Mouse (Mus musculus) forebrain, embryonic 14.5 days (tissue): ENCODE results near the gene Aldh5a1. TPM values are rescaled to one million over a fixed set of nuclear protein-coding genes. Genes with fewer than 3 reads are reported as not detected.
A peak's percentile ranks its signal among the peaks of the same experiment; 100 is the strongest.

ENCODE experiments used
- ATAC-seq: fragments of 200-750 bp; cut with Nextera tagmentation; 2 replicates; pipeline ENCODE4 v1.8.0; 2017; ENCODE audit warnings: mild to moderate bottlenecking, moderate library complexity
- DNase-seq: peaks from one replicate; pipeline ENCODE4 v3.0.0-alpha.2; 2015; ENCODE audit warnings: low spot score
- H3K27ac ChIP-seq: fragments of 300-500 bp; sonication (generic); 2 replicates; pipeline ENCODE4 v1.5.1; 2014; ENCODE audit warnings: low read depth, mild to moderate bottlenecking, control low read depth, low read length, moderate library complexity
- H3K27me3 ChIP-seq: fragments of 300-500 bp; sonication (generic); replicated peaks from 2 replicates; pipeline ENCODE4 v1.6.1; 2014; ENCODE audit warnings: low read length, control low read depth, mixed read lengths; ENCODE audit not compliant: control insufficient read depth, insufficient read depth
- H3K36me3 ChIP-seq: fragments of 300-500 bp; sonication (generic); 2 replicates; pipeline ENCODE4 v1.6.1; 2014; ENCODE audit warnings: low read length, control low read depth; ENCODE audit not compliant: control insufficient read depth, insufficient read depth
- H3K4me1 ChIP-seq: fragments of 300-500 bp; sonication (generic); 2 replicates; pipeline ENCODE4 v1.6.1; 2014; ENCODE audit warnings: antibody characterized with exemption, low read length, control low read depth; ENCODE audit not compliant: control insufficient read depth, insufficient read depth
- H3K4me2 ChIP-seq: fragments of 300-500 bp; sonication (generic); 2 replicates; pipeline ENCODE4 v1.6.1; 2014; ENCODE audit warnings: mild to moderate bottlenecking, control low read depth, low read length
- H3K4me3 ChIP-seq: fragments of 300-500 bp; sonication (generic); 2 replicates; pipeline ENCODE4 v1.5.1; 2014; ENCODE audit warnings: low read depth, low read length, control low read depth
- H3K9ac ChIP-seq: fragments of 300-500 bp; sonication (generic); 2 replicates; pipeline ENCODE4 v1.6.1; 2014; ENCODE audit warnings: mild to moderate bottlenecking, low read length, control low read depth, moderate library complexity
- H3K9me3 ChIP-seq: fragments of 300-500 bp; sonication (generic); replicated peaks from 2 replicates; pipeline ENCODE4 v1.6.1; 2016; ENCODE audit warnings: low read length, control low read depth, mixed read lengths; ENCODE audit not compliant: control insufficient read depth
- WGBS: fragments of 180-500 bp; shearing (Covaris S2); extraction: QIAGEN DNeasy Blood & Tissue Kit; methylation state at CpG from one replicate; pipeline ENCODE4 v1.1.7; 2014; 5-methylcytosine and 5-hydroxymethylcytosine counted together
- polyA plus RNA-seq: library from polyadenylated mRNA; unstranded; fragments of >200 nt; fragmentation: Nextera tagmentation; extraction: Ambion mirVana; gene quantifications from 2 replicates; pipeline ENCODE4 v1.2.1, GENCODE M21; 2014

Aldh5a1 gene
- polyA plus RNA-seq, 1 experiment from 2014 or later = 7.5 TPM

- no peaks in the 10 kb centered on the region for H3K36me3 ChIP-seq
- H3K9ac ChIP-seq = no peak overlapping the region
- H3K4me3 ChIP-seq = no peak overlapping the region
- H3K9me3 ChIP-seq = no peaks in the 10 kb centered on the region
- H3K27ac ChIP-seq = no peak overlapping the region
- no peaks in the 10 kb centered on the region for H3K27me3 ChIP-seq
- H3K4me1 ChIP-seq = no peaks in the 10 kb centered on the region
- no peak for ATAC-seq
- no peak for DNase-seq
- 86% methylated on average over 8 of the region's 8 CpGs for WGBS
- no peak overlapping the region for H3K4me2 ChIP-seq
Observed at GRCm38 (mm10) chr13:24962119-24962518, 24.7 kb upstream of the Aldh5a1 start.

- ATAC-seq (no peak), DNase-seq (no peak)
- H3K27ac ChIP-seq = no peak overlapping the region
- H3K4me2 ChIP-seq = no peak overlapping the region
- WGBS = 79% methylated on average over 3 of the region's 3 CpGs
- H3K9me3 ChIP-seq = no peaks in the 10 kb centered on the region
- H3K27me3 ChIP-seq = no peaks in the 10 kb centered on the region
- no peak overlapping the region for H3K4me3 ChIP-seq
- H3K9ac ChIP-seq = no peak overlapping the region
- H3K4me1 ChIP-seq = no peaks in the 10 kb centered on the region
- no peaks in the 10 kb centered on the region for H3K36me3 ChIP-seq
Observed at GRCm38 (mm10) chr13:24960084-24960483, 22.6 kb upstream of the Aldh5a1 start.

GRCm38 (mm10) chr13:24958671-24959070 is 21.2 kb upstream of the Aldh5a1 start:
- H3K9me3 ChIP-seq = no peaks in the 10 kb centered on the region
- H3K4me2 ChIP-seq = no peak overlapping the region
- H3K27ac ChIP-seq = no peak overlapping the region
- DNase-seq (no peak), ATAC-seq (no peak)
- no peaks in the 10 kb centered on the region for H3K27me3 ChIP-seq
- no peak overlapping the region for H3K4me3 ChIP-seq
- 92% methylated on average over 11 of the region's 11 CpGs for WGBS
- H3K9ac ChIP-seq = no peak overlapping the region
- H3K36me3 ChIP-seq = no peaks in the 10 kb centered on the region
- no peaks in the 10 kb centered on the region for H3K4me1 ChIP-seq

- H3K27me3 ChIP-seq = no peaks in the 10 kb centered on the region
- ATAC-seq (no peak), DNase-seq (no peak)
- H3K27ac ChIP-seq = no peak overlapping the region
- no peak overlapping the region for H3K9ac ChIP-seq
- no peaks in the 10 kb centered on the region for H3K4me1 ChIP-seq
- no peak overlapping the region for H3K4me2 ChIP-seq
- H3K9me3 ChIP-seq = no peaks in the 10 kb centered on the region
- 20% methylated on average over 10 of the region's 10 CpGs for WGBS
- H3K4me3 ChIP-seq = no peak overlapping the region
- H3K36me3 ChIP-seq = no peaks in the 10 kb centered on the region
Observed at GRCm38 (mm10) chr13:24955500-24955899, 18.0 kb upstream of the Aldh5a1 start.

GRCm38 (mm10) chr13:24955091-24955490 is 17.6 kb upstream of the Aldh5a1 start:
- no peak overlapping the region for H3K4me3 ChIP-seq
- DNase-seq (no peak), ATAC-seq (no peak)
- H3K9me3 ChIP-seq = no peaks in the 10 kb centered on the region
- 61% methylated on average over 11 of the region's 11 CpGs for WGBS
- no peak overlapping the region for H3K27ac ChIP-seq
- H3K4me2 ChIP-seq = no peak overlapping the region
- H3K4me1 ChIP-seq = no peaks in the 10 kb centered on the region
- H3K9ac ChIP-seq = no peak overlapping the region
- no peaks in the 10 kb centered on the region for H3K27me3 ChIP-seq
- no peaks in the 10 kb centered on the region for H3K36me3 ChIP-seq

- no peak for ATAC-seq
- no peak overlapping the region for H3K4me3 ChIP-seq
- WGBS = 84% methylated on average over 7 of the region's 7 CpGs
Observed at GRCm38 (mm10) chr13:24952659-24953058, 15.2 kb upstream of the Aldh5a1 start.

GRCm38 (mm10) chr13:24948870-24949269 is 11.4 kb upstream of the Aldh5a1 start:
- ATAC-seq (no peak), DNase-seq (no peak)
- H3K9me3 ChIP-seq = no peaks in the 10 kb centered on the region
- H3K9ac ChIP-seq = no peak overlapping the region
- no peak overlapping the region for H3K27ac ChIP-seq
- H3K36me3 ChIP-seq = no peaks in the 10 kb centered on the region
- WGBS = 92% methylated on average over 6 of the region's 6 CpGs
- no peak overlapping the region for H3K4me2 ChIP-seq
- H3K27me3 ChIP-seq = no peaks in the 10 kb centered on the region
- H3K4me3 ChIP-seq = no peak overlapping the region
- H3K4me1 ChIP-seq = no peaks in the 10 kb centered on the region

More at GRCm38 (mm10) chr13:24952659-24953058, 15.2 kb upstream of the Aldh5a1 start:
- H3K27ac ChIP-seq = no peak overlapping the region
- H3K9ac ChIP-seq = no peak overlapping the region
- no peak overlapping the region for H3K4me2 ChIP-seq
- H3K36me3 ChIP-seq = no peaks in the 10 kb centered on the region
- no peaks in the 10 kb centered on the region for H3K4me1 ChIP-seq
- no peak for DNase-seq
- H3K9me3 ChIP-seq = no peaks in the 10 kb centered on the region
- no peaks in the 10 kb centered on the region for H3K27me3 ChIP-seq

GRCm38 (mm10) chr13:24947158-24947557 is 9.7 kb upstream of the Aldh5a1 start:
- H3K4me2 ChIP-seq = no peak overlapping the region
- peaks cover 4% of the 10 kb centered on the region; the same call in 1 of the 2 replicates for H3K4me1 ChIP-seq
- DNase-seq (no peak), ATAC-seq (no peak)
- no peaks in the 10 kb centered on the region for H3K9me3 ChIP-seq
- no peaks in the 10 kb centered on the region for H3K27me3 ChIP-seq
- H3K4me3 ChIP-seq = no peak overlapping the region
- WGBS = 88% methylated on average over 5 of the region's 5 CpGs
- no peaks in the 10 kb centered on the region for H3K36me3 ChIP-seq
- no peak overlapping the region for H3K9ac ChIP-seq
- H3K27ac ChIP-seq = no peak overlapping the region

- H3K4me2 ChIP-seq = no peak overlapping the region
- ATAC-seq = peak; percentile 44; the same call in 1 of the 2 replicates
- no peaks in the 10 kb centered on the region for H3K9me3 ChIP-seq
- no peaks in the 10 kb centered on the region for H3K27me3 ChIP-seq
- H3K36me3 ChIP-seq = no peaks in the 10 kb centered on the region
- no peak overlapping the region for H3K27ac ChIP-seq
- peak; percentile 47 for DNase-seq
- no peak overlapping the region for H3K9ac ChIP-seq
- WGBS = 15% methylated on average over 4 of the region's 4 CpGs
- peaks cover 4% of the 10 kb centered on the region; the same call in 1 of the 2 replicates for H3K4me1 ChIP-seq
- H3K4me3 ChIP-seq = no peak overlapping the region
Observed at GRCm38 (mm10) chr13:24945567-24945966, 8.1 kb upstream of the Aldh5a1 start.
